Mouse (Mus musculus) frontal cortex, postnatal 14 days (tissue): ENCODE data around the gene Vmn1r82.

ENCODE experiments used
- DNase-seq, 2 experiments: peaks; one replicate each; pipeline ENCODE4 v3.0.0; 2022; ENCODE audit warnings: low spot score in 2 of 2

Vmn1r82 gene

DNA sequence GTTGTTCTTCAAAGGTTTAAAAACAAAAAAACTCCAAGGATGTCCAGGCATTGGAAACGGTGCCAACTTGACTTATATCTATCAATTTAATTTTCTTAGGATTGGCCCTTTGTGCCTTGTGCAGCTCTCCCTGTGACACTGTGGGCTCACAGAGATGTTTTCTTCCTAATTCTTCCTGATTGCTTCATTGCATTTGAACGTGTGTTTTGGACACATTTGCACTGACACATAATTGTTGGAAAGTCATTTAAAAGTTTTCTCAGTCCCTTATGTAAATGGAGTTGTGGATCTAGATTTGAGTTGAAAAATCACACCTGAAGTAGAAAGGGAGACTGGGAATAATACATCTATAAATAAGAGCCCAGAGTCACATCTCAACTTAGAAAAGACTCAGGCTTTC is at the start of gene Vmn1r82:
Vmn1r82 (plus strand) TSS at position 301 of the 400 bp plus-strand sequence.
- DNase-seq = no peak

DNA sequence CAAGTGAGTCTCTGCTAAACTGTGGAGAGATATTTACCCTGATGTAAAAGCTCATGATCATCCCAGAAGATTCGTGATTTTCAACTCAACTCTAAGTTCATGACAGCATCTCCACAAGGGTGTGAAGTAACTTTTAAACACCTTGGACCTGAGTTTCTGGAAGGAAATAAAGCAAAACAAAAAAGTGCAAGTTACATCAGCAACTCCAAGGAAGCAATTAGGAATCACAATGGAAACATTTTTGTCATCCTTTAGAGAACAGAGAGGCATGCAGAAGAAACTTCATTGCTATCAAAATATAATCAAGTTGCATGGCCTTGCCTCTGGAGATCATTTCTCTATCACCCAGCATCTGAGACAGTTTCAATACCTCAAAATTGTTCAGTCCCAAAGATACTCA is 32.1 kb upstream of the Vmn1r82 start, which contains the start of gene Vmn1r81:
Vmn1r81 (minus strand) TSS at position 101 of the 400 bp plus-strand sequence.
- DNase-seq = no peak

- DNase-seq = no peak
These were observed 29.2 kb downstream of the Vmn1r82 start, which contains the start of gene Vmn1r83 for GRCm38 (mm10) chr7:12329381-12329780. Gene Vmn1r83, minus strand, starts transcription at chr7:12329481.
